Mouse (Mus musculus) limb, embryonic 14.5 days (tissue): ENCODE measurements at regions not wholly inside any gene's neighbourhood (a gene's known extent, or its start where the extent isn't known, plus 50 kb on each side); places are given as distances from the start of the nearest gene placed in this dataset.
A peak's percentile ranks its signal among the peaks of the same experiment; 100 is the strongest.

Source experiments
- ATAC-seq: fragments of 200-750 bp; cut with Nextera tagmentation; 2 replicates; pipeline ENCODE4 v1.8.0; 2017; ENCODE audit warnings: low read depth, moderate number of reproducible peaks, moderate TSS enrichment; ENCODE audit not compliant: low FRiP score
- DNase-seq: peaks from one replicate; pipeline ENCODE4 v3.0.0-alpha.2; 2015; ENCODE audit warnings: low spot score
- H3K27ac ChIP-seq: fragments of 300-500 bp; sonication (generic); replicated peaks from 2 replicates; pipeline ENCODE4 v1.5.1; 2014; ENCODE audit warnings: low read depth, mild to moderate bottlenecking, low read length, moderate library complexity, mixed read lengths
- H3K27me3 ChIP-seq: fragments of 300-500 bp; sonication (generic); 2 replicates; pipeline ENCODE4 v1.6.1; 2014; ENCODE audit warnings: low read length, mixed read lengths; ENCODE audit not compliant: control insufficient read depth, insufficient read depth
- H3K36me3 ChIP-seq: fragments of 300-500 bp; sonication (generic); 2 replicates; pipeline ENCODE4 v1.6.1; 2014; ENCODE audit warnings: mild to moderate bottlenecking, low read length, moderate library complexity, mixed read lengths; ENCODE audit not compliant: control insufficient read depth, insufficient read depth
- H3K4me1 ChIP-seq: fragments of 300-500 bp; sonication (generic); 2 replicates; pipeline ENCODE4 v1.6.1; 2014; ENCODE audit warnings: antibody characterized with exemption, low read length, mixed read lengths; ENCODE audit not compliant: control insufficient read depth, insufficient read depth
- H3K4me2 ChIP-seq: fragments of 300-500 bp; sonication (generic); replicated peaks from 2 replicates; pipeline ENCODE4 v1.6.1; 2014; ENCODE audit warnings: low read depth, mild to moderate bottlenecking, low read length, moderate library complexity; ENCODE audit not compliant: severe bottlenecking
- H3K4me3 ChIP-seq: fragments of 300-500 bp; sonication (generic); replicated peaks from 2 replicates; pipeline ENCODE4 v1.5.1; 2014; ENCODE audit warnings: low read length
- H3K9ac ChIP-seq: fragments of 300-500 bp; sonication (generic); 2 replicates; pipeline ENCODE4 v1.6.1; 2014; ENCODE audit warnings: mild to moderate bottlenecking, low read depth, low read length, moderate library complexity; ENCODE audit not compliant: severe bottlenecking
- H3K9me3 ChIP-seq: fragments of 300-500 bp; sonication (generic); 2 replicates; pipeline ENCODE4 v1.6.1; 2016; ENCODE audit warnings: low read length; ENCODE audit not compliant: control insufficient read depth
- POLR2A ChIP-seq: fragments of 200-500 bp; IDR thresholded peaks from 2 replicates; pipeline ENCODE4 v1.8.0; 2012; ENCODE audit warnings: inconsistent platforms, mild to moderate bottlenecking, moderate library complexity, borderline replicate concordance; ENCODE audit not compliant: insufficient read depth, insufficient read length; ENCODE audit errors: extremely low read depth
- WGBS: fragments of 180-500 bp; shearing (Covaris S2); extraction: QIAGEN DNeasy Blood & Tissue Kit; methylation state at CpG from one replicate; pipeline ENCODE4 v1.1.7; 2014; 5-methylcytosine and 5-hydroxymethylcytosine counted together

GRCm38 (mm10) chr10:98500315-98500714, 413.9 kb upstream of the Atp2b1 start:
- Histone ChIP-seq H3K4me2 (no peak overlapping the region), H3K9me3 (no peaks in the 10 kb centered on the region), H3K27me3 (no peaks in the 10 kb centered on the region), H3K36me3 (no peaks in the 10 kb centered on the region), H3K9ac (no peak overlapping the region), H3K4me1 (no peaks in the 10 kb centered on the region), H3K27ac (no peak overlapping the region), H3K4me3 (no peak overlapping the region)
- DNase-seq (no peak), ATAC-seq (no peak)
- WGBS = 85% methylated on average over 4 of the region's 4 CpGs
- TF ChIP-seq POLR2A = no peak

GRCm38 (mm10) chr10:98501566-98501965, 412.6 kb upstream of the Atp2b1 start:
- TF ChIP-seq POLR2A = no peak
- H3K27ac ChIP-seq = no peak overlapping the region
- no peaks in the 10 kb centered on the region for H3K27me3 ChIP-seq
- ATAC-seq (no peak), DNase-seq (no peak)
- H3K36me3 ChIP-seq = no peaks in the 10 kb centered on the region
- no peaks in the 10 kb centered on the region for H3K9me3 ChIP-seq
- 77% methylated on average over 5 of the region's 5 CpGs for WGBS
- no peak overlapping the region for H3K9ac ChIP-seq
- H3K4me3 ChIP-seq = no peak overlapping the region
- no peak overlapping the region for H3K4me2 ChIP-seq
- no peaks in the 10 kb centered on the region for H3K4me1 ChIP-seq

- no peak overlapping the region for H3K4me3 ChIP-seq
- WGBS = 91% methylated on average over 3 of the region's 3 CpGs
- no peak overlapping the region for H3K9ac ChIP-seq
- H3K9me3 ChIP-seq = no peaks in the 10 kb centered on the region
- no peaks in the 10 kb centered on the region for H3K36me3 ChIP-seq
- DNase-seq (no peak), ATAC-seq (no peak)
- H3K27me3 ChIP-seq = no peaks in the 10 kb centered on the region
- H3K4me1 ChIP-seq = no peaks in the 10 kb centered on the region
- TF ChIP-seq POLR2A = no peak
- no peak overlapping the region for H3K4me2 ChIP-seq
- H3K27ac ChIP-seq = no peak overlapping the region
Observed at GRCm38 (mm10) chr10:98504524-98504923, 409.7 kb upstream of the Atp2b1 start.

- Histone ChIP-seq H3K4me1 (no peaks in the 10 kb centered on the region), H3K27ac (no peak overlapping the region), H3K27me3 (no peaks in the 10 kb centered on the region), H3K4me2 (no peak overlapping the region), H3K9ac (no peak overlapping the region), H3K9me3 (no peaks in the 10 kb centered on the region), H3K36me3 (no peaks in the 10 kb centered on the region), H3K4me3 (no peak overlapping the region)
- TF ChIP-seq POLR2A = no peak
- DNase-seq (peak; percentile 28), ATAC-seq (no peak)
- WGBS = 34% methylated on average over 5 of the region's 5 CpGs
Observed at GRCm38 (mm10) chr10:98508515-98509143, 405.6 kb upstream of the Atp2b1 start.

GRCm38 (mm10) chr10:98514836-98515235, 399.4 kb upstream of the Atp2b1 start:
- Histone ChIP-seq H3K36me3 (no peaks in the 10 kb centered on the region), H3K27ac (no peak overlapping the region), H3K4me3 (no peak overlapping the region), H3K9me3 (no peaks in the 10 kb centered on the region), H3K4me2 (no peak overlapping the region), H3K27me3 (no peaks in the 10 kb centered on the region), H3K4me1 (no peaks in the 10 kb centered on the region), H3K9ac (no peak overlapping the region)
- DNase-seq (no peak), ATAC-seq (no peak)
- WGBS = 53% methylated on average over 1 of the region's 1 CpGs
- TF ChIP-seq POLR2A = no peak

- DNase-seq (no peak), ATAC-seq (no peak)
- no peaks in the 10 kb centered on the region for H3K27me3 ChIP-seq
- H3K27ac ChIP-seq = no peak overlapping the region
- no peak overlapping the region for H3K4me3 ChIP-seq
- no peaks in the 10 kb centered on the region for H3K9me3 ChIP-seq
- no peaks in the 10 kb centered on the region for H3K36me3 ChIP-seq
- no peak overlapping the region for H3K9ac ChIP-seq
- no peak overlapping the region for H3K4me2 ChIP-seq
- WGBS = 80% methylated on average over 2 of the region's 2 CpGs
- no peaks in the 10 kb centered on the region for H3K4me1 ChIP-seq
- TF ChIP-seq POLR2A = no peak
Observed at GRCm38 (mm10) chr10:98517609-98518008, 396.6 kb upstream of the Atp2b1 start.
